Mouse (Mus musculus) embryonic facial prominence, embryonic 11.5 days (tissue): Measurements from ENCODE around the gene C1galt1. TPM values are rescaled to one million over a fixed set of nuclear protein-coding genes. Genes with fewer than 3 reads are reported as not detected.

Source experiments
- ATAC-seq: fragments of 200-750 bp; cut with Nextera tagmentation; replicated peaks from 2 replicates; pipeline ENCODE4 v1.8.0; 2017; ENCODE audit warnings: low read depth; ENCODE audit not compliant: insufficient number of reproducible peaks, low FRiP score, low TSS enrichment
- DNase-seq: peaks from one replicate; pipeline ENCODE4 v3.0.0-alpha.2; 2015; ENCODE audit warnings: low spot score
- H3K27ac ChIP-seq: fragments of 300-500 bp; sonication (generic); replicated peaks from 2 replicates; pipeline ENCODE4 v1.5.1; 2014; ENCODE audit warnings: mild to moderate bottlenecking, low read depth, low read length, control low read depth
- H3K27me3 ChIP-seq: fragments of 300-500 bp; sonication (generic); 2 replicates; pipeline ENCODE4 v1.6.1; 2014; ENCODE audit warnings: mild to moderate bottlenecking, low read length, moderate library complexity, mixed read lengths; ENCODE audit not compliant: control insufficient read depth, insufficient read depth
- H3K36me3 ChIP-seq: fragments of 300-500 bp; sonication (generic); replicated peaks from 2 replicates; pipeline ENCODE4 v1.6.1; 2014; ENCODE audit warnings: low read depth, mild to moderate bottlenecking, low read length, moderate library complexity, mixed read lengths; ENCODE audit not compliant: control insufficient read depth, insufficient read depth
- H3K4me1 ChIP-seq: fragments of 300-500 bp; sonication (generic); 2 replicates; pipeline ENCODE4 v1.6.1; 2014; ENCODE audit warnings: low read length, mixed read lengths; ENCODE audit not compliant: control insufficient read depth, insufficient read depth
- H3K4me2 ChIP-seq: fragments of 300-500 bp; sonication (generic); 2 replicates; pipeline ENCODE4 v1.6.1; 2014; ENCODE audit warnings: low read depth, mild to moderate bottlenecking, control low read depth, low read length, moderate library complexity
- H3K4me3 ChIP-seq: fragments of 300-500 bp; sonication (generic); 2 replicates; pipeline ENCODE4 v1.5.1; 2014; ENCODE audit warnings: low read depth, low read length, control low read depth
- H3K9ac ChIP-seq: fragments of 300-500 bp; sonication (generic); replicated peaks from 2 replicates; pipeline ENCODE4 v1.6.1; 2014; ENCODE audit warnings: mild to moderate bottlenecking, control low read depth, low read length
- H3K9me3 ChIP-seq: fragments of 300-500 bp; sonication (generic); replicated peaks from 2 replicates; pipeline ENCODE4 v1.6.1; 2016; ENCODE audit warnings: mild to moderate bottlenecking, low read length, inconsistent platforms, mixed read lengths; ENCODE audit not compliant: control insufficient read depth
- WGBS: fragments of 180-500 bp; shearing (Covaris S2); extraction: QIAGEN DNeasy Blood & Tissue Kit; methylation state at CpG from one replicate; pipeline ENCODE4 v1.1.7; 2014; 5-methylcytosine and 5-hydroxymethylcytosine counted together
- polyA plus RNA-seq: library from polyadenylated mRNA; unstranded; fragments of >200 nt; fragmentation: Nextera tagmentation; extraction: Ambion mirVana; gene quantifications from 2 replicates; pipeline ENCODE4 v1.2.1, GENCODE M21; 2014

C1galt1 gene
- 4.6 and 6.4 TPM in 2 replicates for polyA plus RNA-seq

- H3K4me1 ChIP-seq = no peaks in the 10 kb centered on the region
- peak within 1 kb of the TSS; percentile 82 for H3K4me3 ChIP-seq
- no peaks in the 10 kb centered on the region for H3K9me3 ChIP-seq
- no peaks in the 10 kb centered on the region for H3K27me3 ChIP-seq
- WGBS = under 1% methylated on average over 59 of the region's 93 CpGs
- DNase-seq (peak; percentile 47), ATAC-seq (peak; percentile 81)
- peak within 1 kb of the TSS; percentile 57 for H3K4me2 ChIP-seq
- peak within 1 kb of the TSS; percentile 93 for H3K9ac ChIP-seq
- peak within 1 kb of the TSS; percentile 81 for H3K27ac ChIP-seq
- H3K36me3 ChIP-seq = no peaks in the 10 kb centered on the region
Measured at GRCm38 (mm10) chr6:7844802-7845679, at the start of gene C1galt1. C1galt1 (plus strand) TSS chr6:7844842.

DNA sequence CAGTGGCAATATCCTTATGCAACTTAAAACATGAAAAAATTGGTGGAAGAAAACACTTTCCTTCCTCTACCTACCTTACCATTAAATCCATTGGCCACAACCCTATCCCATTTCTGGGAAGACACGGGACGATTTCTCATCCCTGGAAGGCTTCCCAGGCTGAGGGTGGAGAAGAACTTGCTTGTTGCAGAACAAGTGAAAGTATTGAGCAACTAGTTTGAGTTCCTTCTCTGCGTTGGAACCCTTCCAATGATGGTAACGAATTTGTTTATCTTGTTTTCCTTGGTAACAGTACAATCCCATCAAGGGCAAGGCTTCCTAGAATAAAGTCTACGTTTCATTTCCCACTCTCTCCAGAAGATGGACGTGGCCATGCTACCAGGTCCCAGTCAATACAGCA lies 44.7 kb upstream of the C1galt1 start:
- Histone ChIP-seq H3K9ac (no peak overlapping the region), H3K27ac (no peak overlapping the region), H3K9me3 (no peaks in the 10 kb centered on the region), H3K4me1 (no peaks in the 10 kb centered on the region), H3K4me3 (no peak overlapping the region), H3K27me3 (no peaks in the 10 kb centered on the region), H3K4me2 (no peak overlapping the region), H3K36me3 (no peaks in the 10 kb centered on the region)
- ATAC-seq = no peak
- DNase-seq = no peak
- WGBS = 86% methylated on average over 6 of the region's 6 CpGs

GRCm38 (mm10) chr6:7803765-7804542 lies 40.7 kb upstream of the C1galt1 start:
- DNase-seq = no peak
- 91% methylated on average over 9 of the region's 9 CpGs for WGBS

GRCm38 (mm10) chr6:7814146-7814545 lies 30.5 kb upstream of the C1galt1 start:
- Histone ChIP-seq H3K4me2 (no peak overlapping the region), H3K4me3 (no peak overlapping the region), H3K9me3 (no peaks in the 10 kb centered on the region), H3K27me3 (no peaks in the 10 kb centered on the region), H3K9ac (no peak overlapping the region), H3K27ac (no peak overlapping the region), H3K36me3 (no peaks in the 10 kb centered on the region), H3K4me1 (no peaks in the 10 kb centered on the region)
- 54% methylated on average over 2 of the region's 2 CpGs for WGBS
- DNase-seq = no peak
- no peak for ATAC-seq

More at GRCm38 (mm10) chr6:7803765-7804542, 40.7 kb upstream of the C1galt1 start:
- H3K9me3 ChIP-seq = no peaks in the 10 kb centered on the region
- H3K27ac ChIP-seq = no peak overlapping the region
- H3K4me2 ChIP-seq = no peak overlapping the region
- ATAC-seq = no peak
- no peak overlapping the region for H3K4me3 ChIP-seq
- H3K27me3 ChIP-seq = no peaks in the 10 kb centered on the region
- H3K4me1 ChIP-seq = no peaks in the 10 kb centered on the region
- no peaks in the 10 kb centered on the region for H3K36me3 ChIP-seq
- no peak overlapping the region for H3K9ac ChIP-seq

DNA sequence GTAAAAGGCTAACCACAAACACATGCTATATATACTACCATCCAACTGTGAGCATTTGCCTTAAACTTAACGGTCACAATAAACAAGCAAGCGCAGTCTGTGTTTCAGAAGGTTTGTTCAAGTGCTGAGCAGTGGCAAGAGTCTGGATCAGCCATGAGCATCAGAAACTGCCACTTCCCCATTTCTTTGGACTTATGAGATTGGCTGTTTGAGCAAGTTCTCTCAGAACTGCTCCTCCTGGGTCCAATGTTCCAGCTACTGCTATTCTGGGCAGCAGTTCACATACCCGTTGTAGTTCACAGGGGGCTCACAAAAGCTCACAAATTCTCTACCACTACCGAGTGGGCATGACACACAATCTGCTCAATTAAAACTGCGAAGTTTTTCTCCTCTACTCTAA lies 28.4 kb upstream of the C1galt1 start:
- WGBS = 85% methylated on average over 5 of the region's 5 CpGs
- H3K9ac ChIP-seq = no peak overlapping the region
- ATAC-seq (no peak), DNase-seq (no peak)
- no peak overlapping the region for H3K4me3 ChIP-seq
- no peak overlapping the region for H3K27ac ChIP-seq
- no peaks in the 10 kb centered on the region for H3K27me3 ChIP-seq
- H3K4me1 ChIP-seq = no peaks in the 10 kb centered on the region
- H3K36me3 ChIP-seq = no peaks in the 10 kb centered on the region
- H3K4me2 ChIP-seq = no peak overlapping the region
- H3K9me3 ChIP-seq = no peaks in the 10 kb centered on the region

- ATAC-seq = no peak
- DNase-seq = no peak
- Histone ChIP-seq H3K9ac (no peak overlapping the region), H3K4me3 (no peak overlapping the region), H3K27ac (no peak overlapping the region), H3K4me2 (no peak overlapping the region), H3K27me3 (no peaks in the 10 kb centered on the region), H3K4me1 (no peaks in the 10 kb centered on the region), H3K9me3 (no peaks in the 10 kb centered on the region), H3K36me3 (no peaks in the 10 kb centered on the region)
- WGBS = 60% methylated on average over 6 of the region's 6 CpGs
Measured at GRCm38 (mm10) chr6:7822688-7823087, 22.0 kb upstream of the C1galt1 start.

- no peak for ATAC-seq
- Histone ChIP-seq H3K27me3 (no peaks in the 10 kb centered on the region), H3K36me3 (no peaks in the 10 kb centered on the region), H3K9ac (no peak overlapping the region), H3K4me2 (no peak overlapping the region), H3K4me1 (no peaks in the 10 kb centered on the region), H3K27ac (no peak overlapping the region), H3K4me3 (no peak overlapping the region), H3K9me3 (no peaks in the 10 kb centered on the region)
- 79% methylated on average over 8 of the region's 8 CpGs for WGBS
- no peak for DNase-seq
Measured at GRCm38 (mm10) chr6:7830793-7831192, 13.8 kb upstream of the C1galt1 start.
